Mouse (Mus musculus) telencephalon, adult 2 months (tissue): ENCODE data around the gene Prss43.
A peak's percentile ranks its signal among the peaks of the same experiment; 100 is the strongest.
"Not testable (repeated sequence)": the region's sequence is repeated elsewhere in the genome, so short reads cannot be mapped to it uniquely, and the experiment has no call there.

Source experiments
- DNase-seq: peaks from one replicate; pipeline ENCODE4 v3.0.0-alpha.2; 2011; ENCODE audit warnings: low read depth, low spot score

The Prss43 gene

GRCm38 (mm10) chr9:110826390-110826789 lies at the start of gene Prss43:
TSS of gene Prss43 (plus strand) at chr9:110826690.
- no peak for DNase-seq

GRCm38 (mm10) chr9:110778100-110778499 lies 48.4 kb upstream of the Prss43 start:
- no peak for DNase-seq

- no peak for DNase-seq
Observed at GRCm38 (mm10) chr9:110778559-110778958, 47.9 kb upstream of the Prss43 start.

- no peak for DNase-seq
Observed at GRCm38 (mm10) chr9:110779242-110779913, 47.1 kb upstream of the Prss43 start.

GRCm38 (mm10) chr9:110781256-110781721 lies 45.2 kb upstream of the Prss43 start:
- peak; percentile 77 for DNase-seq

- peak; percentile 10 for DNase-seq
Observed at GRCm38 (mm10) chr9:110781731-110782130, 44.8 kb upstream of the Prss43 start.

GRCm38 (mm10) chr9:110783611-110784010 lies 42.9 kb upstream of the Prss43 start:
- DNase-seq: no peak

GRCm38 (mm10) chr9:110788169-110788568 lies 38.3 kb upstream of the Prss43 start:
- DNase-seq: no peak

- DNase-seq: peak; percentile 13
Observed at GRCm38 (mm10) chr9:110790462-110790861, 36.0 kb upstream of the Prss43 start.

- no peak for DNase-seq
Observed at GRCm38 (mm10) chr9:110797013-110797412, 29.5 kb upstream of the Prss43 start.

- no peak for DNase-seq
Observed at GRCm38 (mm10) chr9:110797866-110798265, 28.6 kb upstream of the Prss43 start, which contains the start of gene Prss42. TSS of gene Prss42 (plus strand) at chr9:110798166.

GRCm38 (mm10) chr9:110800834-110801479 lies 25.5 kb upstream of the Prss43 start:
- no peak for DNase-seq

GRCm38 (mm10) chr9:110803294-110803693 lies 23.2 kb upstream of the Prss43 start:
- no peak for DNase-seq

- peak; percentile 10 for DNase-seq
Observed at GRCm38 (mm10) chr9:110810051-110810450, 16.4 kb upstream of the Prss43 start.

- DNase-seq: no peak
Observed at GRCm38 (mm10) chr9:110813789-110814188, 12.7 kb upstream of the Prss43 start, which contains the start of gene Prss44. TSS of gene Prss44 (plus strand) at chr9:110813994.

- not testable (repeated sequence) for DNase-seq
Observed at GRCm38 (mm10) chr9:110820546-110820945, 5.9 kb upstream of the Prss43 start.

- no peak for DNase-seq
Observed at GRCm38 (mm10) chr9:110821436-110821835, 5.1 kb upstream of the Prss43 start.

GRCm38 (mm10) chr9:110825426-110825825 lies 1.1 kb upstream of the Prss43 start:
- DNase-seq: no peak

GRCm38 (mm10) chr9:110825832-110826231 lies 658 bp upstream of the Prss43 start:
- no peak for DNase-seq

- no peak for DNase-seq
Observed at GRCm38 (mm10) chr9:110833021-110833420, 6.5 kb downstream of the Prss43 start.

GRCm38 (mm10) chr9:110834411-110834810 lies 7.9 kb downstream of the Prss43 start, which contains the start of gene Prss45:
TSS of gene Prss45 (plus strand) at chr9:110834588.
- DNase-seq: no peak

GRCm38 (mm10) chr9:110834961-110835360 lies 8.5 kb downstream of the Prss43 start:
- DNase-seq: no peak

GRCm38 (mm10) chr9:110836112-110836511 lies 9.6 kb downstream of the Prss43 start:
- DNase-seq: no peak
